Mouse (Mus musculus) left cerebral cortex, adult 2 months (tissue): Measurements from ENCODE around the gene Sfxn3. TPM values are rescaled to one million over a fixed set of nuclear protein-coding genes. Genes with fewer than 3 reads are reported as not detected.

ENCODE experiments used
- DNase-seq, 2 experiments: peaks; one replicate each; pipeline ENCODE4 v3.0.0; 2021 to 2022; ENCODE audit warnings: low spot score in 2 of 2, mixed read lengths in 1 of 2; ENCODE audit errors: extremely low spot score in 1 of 2
- H3K27ac ChIP-seq: fragments of 200-600 bp; 2 replicates; pipeline ENCODE4 v1.8.1; 2022
- H3K4me3 ChIP-seq: fragments of 200-600 bp; 2 replicates; pipeline ENCODE4 v1.8.1; 2022
- CTCF ChIP-seq: fragments of 200-600 bp; IDR thresholded peaks from 2 replicates; pipeline ENCODE4 v1.8.1; 2022; ENCODE audit warnings: antibody characterized with exemption, mild to moderate bottlenecking, moderate library complexity
- intact Hi-C: fragments of 180-260 bp; cut with DNase I; formaldehyde crosslinking; loops from one replicate; pipeline ENCODE4 v1.15.1; 2025
- total RNA-seq, 2 experiments: library from RNA; stranded (reverse); gene quantifications; 2 replicates each; pipeline ENCODE4 v1.2.3; 2021

The Sfxn3 gene
- total RNA-seq, 2 experiments from 2014 or later, result 120 to 125 TPM

- peak overlapping the region; percentile 69 for H3K27ac ChIP-seq
- intact Hi-C loops, result no loop called here
- no peak overlapping the region for H3K4me3 ChIP-seq
- no peak for DNase-seq
- no peak; the same call in 1 of the 2 replicates for TF ChIP-seq CTCF
Measured at GRCm38 (mm10) chr19:45053451-45053850, 6.1 kb downstream of the Sfxn3 start.

- peak in 1 of 2 experiments; percentile 38 for DNase-seq
- TF ChIP-seq CTCF, result no peak
- H3K27ac ChIP-seq, result peak overlapping the region; percentile 84
- H3K4me3 ChIP-seq, result no peak overlapping the region
- intact Hi-C loops, result no loop called here
Measured at GRCm38 (mm10) chr19:45054892-45055690, 7.8 kb downstream of the Sfxn3 start.

- H3K27ac ChIP-seq, result peak overlapping the region; percentile 75
- no peak for DNase-seq
- intact Hi-C loops, result no loop called here
- no peak overlapping the region for H3K4me3 ChIP-seq
- peak; percentile 76 for TF ChIP-seq CTCF
Measured at GRCm38 (mm10) chr19:45056364-45056763, 9.1 kb downstream of the Sfxn3 start.

GRCm38 (mm10) chr19:45056908-45057698, 9.8 kb downstream of the Sfxn3 start:
- Histone ChIP-seq H3K27ac (peak overlapping the region; percentile 94), H3K4me3 (no peak overlapping the region)
- DNase-seq, result no peak
- TF ChIP-seq CTCF, result no peak
- intact Hi-C loops, result no loop called here

- DNase-seq, result no peak
- Histone ChIP-seq H3K4me3 (peak overlapping the region; percentile 46), H3K27ac (peak overlapping the region; percentile 94)
- TF ChIP-seq CTCF, result no peak
- intact Hi-C loops, result loop anchor here (2.0 kb wide), 1 partner anchor 17 kb away; the partner anchor contains the start of gene Kazald1
Measured at GRCm38 (mm10) chr19:45057724-45058112, 10.4 kb downstream of the Sfxn3 start.

GRCm38 (mm10) chr19:45058113-45058839, 11.0 kb downstream of the Sfxn3 start:
- intact Hi-C loops, result loop anchor here (2.0 kb wide), 1 partner anchor 17 kb away; the partner anchor contains the start of gene Kazald1
- H3K27ac ChIP-seq, result peak overlapping the region; percentile 94
- TF ChIP-seq CTCF, result no peak
- H3K4me3 ChIP-seq, result peak overlapping the region; percentile 46
- peak; percentile 87 for DNase-seq

GRCm38 (mm10) chr19:45058841-45059240, 11.5 kb downstream of the Sfxn3 start:
- TF ChIP-seq CTCF, result no peak
- peak overlapping the region; percentile 46 for H3K4me3 ChIP-seq
- no peak for DNase-seq
- H3K27ac ChIP-seq, result peak overlapping the region; percentile 94
- intact Hi-C loops, result loop anchor here (2.0 kb wide), 1 partner anchor 16 kb away; the partner anchor contains the start of gene Kazald1

- intact Hi-C loops, result no loop called here
- H3K4me3 ChIP-seq, result no peak overlapping the region
- DNase-seq, result no peak
- no peak overlapping the region for H3K27ac ChIP-seq
- TF ChIP-seq CTCF, result peak; percentile 72
Measured at GRCm38 (mm10) chr19:45063565-45064292, 16.4 kb downstream of the Sfxn3 start.

GRCm38 (mm10) chr19:45065226-45065625, 17.9 kb downstream of the Sfxn3 start:
- no peak for TF ChIP-seq CTCF
- Histone ChIP-seq H3K4me3 (no peak overlapping the region), H3K27ac (no peak overlapping the region)
- intact Hi-C loops, result no loop called here
- no peak for DNase-seq

- intact Hi-C loops, result no loop called here
- no peak for TF ChIP-seq CTCF
- DNase-seq, result no peak
- Histone ChIP-seq H3K4me3 (no peak overlapping the region), H3K27ac (no peak overlapping the region)
Measured at GRCm38 (mm10) chr19:45067170-45067569, 19.9 kb downstream of the Sfxn3 start.
